ENCODE assay signal across 21 mouse cellular contexts in the genomic region with DNA sequence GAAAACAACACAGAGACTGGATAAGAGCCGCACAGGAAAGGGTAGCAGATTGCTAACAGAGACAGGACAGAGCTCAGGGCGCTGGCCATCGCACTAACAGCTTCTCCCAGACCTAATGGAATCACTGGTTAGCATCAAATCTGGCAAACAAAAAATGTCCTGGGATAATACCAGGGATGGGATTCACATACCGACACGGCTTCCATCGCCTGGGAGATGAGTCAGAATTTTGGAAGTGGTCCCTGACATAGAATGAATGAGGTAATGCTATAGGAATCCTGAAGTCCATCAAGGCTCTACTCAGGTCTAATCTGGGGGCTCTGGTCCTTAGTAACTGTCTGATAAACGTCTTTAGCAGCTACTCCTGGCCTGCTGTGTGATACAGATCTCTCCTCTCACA.
DNase-seq lines count a peak whose midpoint lies in the region; ATAC-seq and TF ChIP-seq lines count a peak whose summit lies in the region.
"Had no signal": no experiment of that assay in that cellular context is flagged by ENCODE, and none has a peak within 500 bp of the region (broad histone marks: within the 10 kb centered on the region; RNA-seq: fewer than 3 reads in every experiment).

No protein-coding gene starts in this region.

- H3K27ac ChIP-seq in heart, embryonic 15.5 days = peak overlapping the region; percentile 51
- H3K27ac ChIP-seq: heart, adult 2 months; hindbrain, embryonic 14.5 days had no signal

- H3K4me3 ChIP-seq in heart, embryonic 15.5 days = no peak overlapping the region
- no peak overlapping the region for H3K4me3 ChIP-seq in myocyte
- H3K4me3 ChIP-seq: heart, adult 2 months had no signal

- H3K4me2 ChIP-seq in heart, embryonic 15.5 days = no peak overlapping the region
- peak overlapping the region; percentile 36 for H3K4me2 ChIP-seq in myocyte (ENCODE audit: low read depth)
- H3K4me2 ChIP-seq: hindbrain, embryonic 14.5 days had no signal

- no peak for DNase-seq in heart, postnatal 4 days
- DNase-seq in 3134 (ENCODE audit: extremely low read depth, insufficient read length, low spot score) (peak; percentile 23), 3T3-L1 (ENCODE audit: low read depth, low spot score) (peak; percentile 89)
- DNase-seq in cerebellum, postnatal 14 days = no peak
- no peak for DNase-seq in cerebellum, adult 18-20 months
- DNase-seq: adrenal gland, postnatal 36 days; cerebellum, adult 2 months; gastrocnemius, postnatal 10 days; heart, adult 2 months; kidney, adult 8-10 months; kidney, postnatal 14 days; liver; lung, postnatal 36 days; right cerebral cortex, postnatal 14 days; spleen, adult 18-20 months had no signal

- H3K9me3 ChIP-seq in heart, embryonic 15.5 days (replicated peaks) = no peaks in the 10 kb centered on the region
- H3K9me3 ChIP-seq: G1E had no signal

- H3ac ChIP-seq in myocyte (ENCODE audit: control insufficient read depth, insufficient read length) = no peak overlapping the region

- H3K9ac ChIP-seq in heart, embryonic 15.5 days = no peak overlapping the region
- H3K9ac ChIP-seq: hindbrain, embryonic 14.5 days had no signal

- H3K79me2 ChIP-seq in myocyte (ENCODE audit: control insufficient read depth, insufficient read depth) = no peaks in the 10 kb centered on the region

- ATAC-seq in heart, embryonic 15.5 days (replicated peaks; ENCODE audit: insufficient number of reproducible peaks, insufficient read depth, low FRiP score, low read depth) = no peak
- ATAC-seq: forebrain, embryonic 14.5 days; midbrain, embryonic 16.5 days had no signal

- 0 out of 2 replicates have a peak, but pooled peaks cover 7% of the 10 kb centered on the region for H3K4me1 ChIP-seq in heart, embryonic 15.5 days (replicated peaks)

- H3K27me3 ChIP-seq in heart, embryonic 15.5 days = no peaks in the 10 kb centered on the region
- H3K27me3 ChIP-seq in myocyte (ENCODE audit: control insufficient read depth, insufficient read depth, insufficient read length) = no peaks in the 10 kb centered on the region

- no peak for TF ChIP-seq POLR2A in myocyte (IDR thresholded peaks at IDR 0.05; ENCODE audit: insufficient read length, low read depth)

- 23% methylated on average over 7 of the region's 7 CpGs for WGBS in heart, embryonic 15.5 days

- H3K36me3 ChIP-seq in heart, embryonic 15.5 days = no peaks in the 10 kb centered on the region
- no peaks in the 10 kb centered on the region for H3K36me3 ChIP-seq in myocyte (ENCODE audit: control insufficient read depth, insufficient read depth)
- H3K36me3 ChIP-seq: G1E had no signal

TF ChIP-seq in myocyte, 11 proteins besides CTCF, POLR2A, EP300 and RAD21:
- no peak for TF ChIP-seq POLR2AphosphoS2 (IDR thresholded peaks at IDR 0.05; ENCODE audit: insufficient read length, low read depth)
- TF ChIP-seq E2F4 (IDR thresholded peaks at IDR 0.05; ENCODE audit: insufficient read depth) = no peak
- TF ChIP-seq TCF12 (IDR thresholded peaks at IDR 0.05; ENCODE audit: insufficient read depth, poor library complexity, severe bottlenecking) = no peak
- no peak for TF ChIP-seq REST (IDR thresholded peaks at IDR 0.05; ENCODE audit: insufficient read depth, insufficient read length)
- no peak for TF ChIP-seq CEBPB (IDR thresholded peaks at IDR 0.05; ENCODE audit: insufficient read depth, poor library complexity, severe bottlenecking)
TF ChIP-seq in myocyte: peak in this region for 0.

Comparison
In these comparisons a context has a peak if more than half of its experiments do, and no peak if none do; other contexts are left out.
1. DNase-seq: peak in 3134 (single experiment) and 3T3-L1 (single experiment); none in heart, postnatal 4 days (single experiment), cerebellum, postnatal 14 days (0 of 2) and cerebellum, adult 18-20 months (0 of 2).